Mouse (Mus musculus) midbrain, embryonic 12.5 days (tissue): ENCODE results near the gene Spaca7. TPM values are rescaled to one million over a fixed set of nuclear protein-coding genes. Genes with fewer than 3 reads are reported as not detected.
"Not testable (repeated sequence)": the region's sequence is repeated elsewhere in the genome, so short reads cannot be mapped to it uniquely, and the experiment has no call there.

ENCODE experiments used
- ATAC-seq: fragments of 200-750 bp; cut with Nextera tagmentation; 2 replicates; pipeline ENCODE4 v1.8.0; 2017; ENCODE audit warnings: low read depth, moderate TSS enrichment, moderate library complexity; ENCODE audit not compliant: low FRiP score
- H3K27ac ChIP-seq: fragments of 300-500 bp; sonication (generic); replicated peaks from 2 replicates; pipeline ENCODE4 v1.5.1; 2016; ENCODE audit warnings: mild to moderate bottlenecking
- H3K27me3 ChIP-seq: fragments of 300-500 bp; sonication (generic); 2 replicates; pipeline ENCODE4 v1.6.1; 2016; ENCODE audit warnings: mild to moderate bottlenecking
- H3K36me3 ChIP-seq: fragments of 300-500 bp; sonication (generic); 2 replicates; pipeline ENCODE4 v1.6.1; 2016
- H3K4me1 ChIP-seq: fragments of 300-500 bp; sonication (generic); 2 replicates; pipeline ENCODE4 v1.6.1; 2016
- H3K4me2 ChIP-seq: fragments of 300-500 bp; sonication (generic); replicated peaks from 2 replicates; pipeline ENCODE4 v1.6.1; 2016; ENCODE audit warnings: mild to moderate bottlenecking, moderate library complexity
- H3K4me3 ChIP-seq: fragments of 300-500 bp; sonication (generic); 2 replicates; pipeline ENCODE4 v1.5.1; 2016; ENCODE audit warnings: mild to moderate bottlenecking
- H3K9ac ChIP-seq: fragments of 300-500 bp; sonication (generic); replicated peaks from 2 replicates; pipeline ENCODE4 v1.6.1; 2016; ENCODE audit warnings: mild to moderate bottlenecking, moderate library complexity
- H3K9me3 ChIP-seq: fragments of 300-500 bp; sonication (generic); 2 replicates; pipeline ENCODE4 v1.6.1; 2016; ENCODE audit warnings: mild to moderate bottlenecking
- WGBS: fragments of 180-500 bp; shearing (Covaris S2); methylation state at CpG from one replicate; pipeline ENCODE4 v1.1.7; 2016; 5-methylcytosine and 5-hydroxymethylcytosine counted together
- polyA plus RNA-seq: library from polyadenylated mRNA; unstranded; fragments of >200 nt; fragmentation: Nextera tagmentation; extraction: Ambion mirVana; gene quantifications from 2 replicates; pipeline ENCODE4 v1.2.1, GENCODE M21; 2016

Gene Spaca7
- polyA plus RNA-seq, 1 experiment from 2014 or later, result not detected

- peaks cover 89% of the 10 kb centered on the region for H3K27me3 ChIP-seq
- peaks cover 13% of the 10 kb centered on the region for H3K4me1 ChIP-seq
- no peak overlapping the region for H3K4me2 ChIP-seq
- WGBS, result 93% methylated on average over 3 of the region's 3 CpGs
- ATAC-seq, result no peak
- H3K27ac ChIP-seq, result no peak overlapping the region
- no peak overlapping the region for H3K9ac ChIP-seq
- no peaks in the 10 kb centered on the region for H3K36me3 ChIP-seq
- H3K9me3 ChIP-seq, result no peaks in the 10 kb centered on the region
- no peak overlapping the region for H3K4me3 ChIP-seq
Measured at GRCm38 (mm10) chr8:12558786-12559185, 14.0 kb upstream of the Spaca7 start.

- H3K9me3 ChIP-seq, result no peaks in the 10 kb centered on the region
- no peaks in the 10 kb centered on the region for H3K36me3 ChIP-seq
- WGBS, result 15% methylated on average over 11 of the region's 11 CpGs
Measured at GRCm38 (mm10) chr8:12561403-12561960, 11.3 kb upstream of the Spaca7 start.

GRCm38 (mm10) chr8:12564307-12564706, 8.5 kb upstream of the Spaca7 start:
- Histone ChIP-seq H3K27me3 (peaks cover 84% of the 10 kb centered on the region), H3K4me1 (peaks cover 21% of the 10 kb centered on the region; the same call in 1 of the 2 replicates), H3K36me3 (no peaks in the 10 kb centered on the region), H3K9me3 (no peaks in the 10 kb centered on the region), H3K27ac (no peak overlapping the region), H3K4me3 (no peak overlapping the region), H3K9ac (no peak overlapping the region), H3K4me2 (no peak overlapping the region)
- peak; percentile 52; the same call in 1 of the 2 replicates for ATAC-seq
- 7% methylated on average over 4 of the region's 4 CpGs for WGBS

More at GRCm38 (mm10) chr8:12561403-12561960, 11.3 kb upstream of the Spaca7 start:
- Histone ChIP-seq H3K27ac (no peak overlapping the region), H3K4me2 (no peak overlapping the region), H3K4me1 (peaks cover 19% of the 10 kb centered on the region; the same call in 1 of the 2 replicates), H3K4me3 (no peak overlapping the region), H3K27me3 (peaks cover 84% of the 10 kb centered on the region), H3K9ac (no peak overlapping the region)
- peak; percentile 42 for ATAC-seq

GRCm38 (mm10) chr8:12565488-12565887, 7.3 kb upstream of the Spaca7 start:
- peaks cover 76% of the 10 kb centered on the region for H3K27me3 ChIP-seq
- 30% methylated on average over 10 of the region's 10 CpGs for WGBS

GRCm38 (mm10) chr8:12566509-12566908, 6.3 kb upstream of the Spaca7 start:
- H3K36me3 ChIP-seq, result no peaks in the 10 kb centered on the region
- no peak for ATAC-seq
- H3K4me3 ChIP-seq, result no peak overlapping the region
- H3K4me2 ChIP-seq, result no peak overlapping the region
- H3K4me1 ChIP-seq, result peaks cover 21% of the 10 kb centered on the region; the same call in 1 of the 2 replicates
- no peaks in the 10 kb centered on the region for H3K9me3 ChIP-seq
- no peak overlapping the region for H3K27ac ChIP-seq
- H3K9ac ChIP-seq, result no peak overlapping the region
- 52% methylated on average over 7 of the region's 7 CpGs for WGBS
- H3K27me3 ChIP-seq, result peaks cover 68% of the 10 kb centered on the region

More at GRCm38 (mm10) chr8:12565488-12565887, 7.3 kb upstream of the Spaca7 start:
- Histone ChIP-seq H3K27ac (no peak overlapping the region), H3K4me1 (peaks cover 21% of the 10 kb centered on the region; the same call in 1 of the 2 replicates), H3K36me3 (no peaks in the 10 kb centered on the region), H3K9ac (no peak overlapping the region), H3K4me3 (no peak overlapping the region), H3K4me2 (no peak overlapping the region), H3K9me3 (no peaks in the 10 kb centered on the region)
- ATAC-seq, result 0 out of 2 replicates have a peak, but pooled peaks have one; percentile 32

- Histone ChIP-seq H3K9me3 (no peaks in the 10 kb centered on the region), H3K9ac (no peak overlapping the region), H3K4me2 (no peak overlapping the region), H3K36me3 (no peaks in the 10 kb centered on the region), H3K4me3 (no peak overlapping the region), H3K27me3 (peaks cover 27% of the 10 kb centered on the region; the same call in 1 of the 2 replicates), H3K4me1 (0 out of 2 replicates have a peak, but pooled peaks cover 3% of the 10 kb centered on the region), H3K27ac (no peak overlapping the region)
- ATAC-seq, result no peak
- WGBS, result 46% methylated on average over 5 of the region's 5 CpGs
Measured at GRCm38 (mm10) chr8:12576003-12576402, 3.2 kb downstream of the Spaca7 start.

- Histone ChIP-seq H3K9me3 (no peaks in the 10 kb centered on the region), H3K27me3 (peaks cover 26% of the 10 kb centered on the region; the same call in 1 of the 2 replicates), H3K4me2 (no peak overlapping the region), H3K27ac (no peak overlapping the region), H3K9ac (no peak overlapping the region), H3K4me3 (no peak overlapping the region), H3K4me1 (0 out of 2 replicates have a peak, but pooled peaks cover 3% of the 10 kb centered on the region), H3K36me3 (no peaks in the 10 kb centered on the region)
- 31% methylated on average over 6 of the region's 6 CpGs for WGBS
- ATAC-seq, result no peak
Measured at GRCm38 (mm10) chr8:12576739-12577138, 3.9 kb downstream of the Spaca7 start.

GRCm38 (mm10) chr8:12579339-12579999, 6.6 kb downstream of the Spaca7 start:
- not testable (repeated sequence) for H3K9ac ChIP-seq, H3K9me3 ChIP-seq, H3K36me3 ChIP-seq, H3K4me1 ChIP-seq, H3K4me3 ChIP-seq, ATAC-seq, H3K27ac ChIP-seq, H3K4me2 ChIP-seq
- 0 out of 2 replicates have a peak, but pooled peaks cover 10% of the 10 kb centered on the region for H3K27me3 ChIP-seq
- WGBS, result 80% methylated on average over 19 of the region's 19 CpGs

- ATAC-seq, result no peak
- Histone ChIP-seq H3K9me3 (no peaks in the 10 kb centered on the region), H3K27me3 (no peaks in the 10 kb centered on the region), H3K4me1 (0 out of 2 replicates have a peak, but pooled peaks cover 3% of the 10 kb centered on the region), H3K4me3 (no peak overlapping the region), H3K36me3 (no peaks in the 10 kb centered on the region), H3K4me2 (no peak overlapping the region), H3K27ac (no peak overlapping the region), H3K9ac (no peak overlapping the region)
- 88% methylated on average over 5 of the region's 5 CpGs for WGBS
Measured at GRCm38 (mm10) chr8:12583785-12584184, 11.0 kb downstream of the Spaca7 start.

- 0 out of 2 replicates have a peak, but pooled peaks cover 9% of the 10 kb centered on the region for H3K4me1 ChIP-seq
- H3K27me3 ChIP-seq, result peaks cover 22% of the 10 kb centered on the region
- WGBS, result 27% methylated on average over 6 of the region's 6 CpGs
Measured at GRCm38 (mm10) chr8:12607223-12607622, 34.4 kb downstream of the Spaca7 start.

GRCm38 (mm10) chr8:12608810-12609209, 36.0 kb downstream of the Spaca7 start:
- no peak overlapping the region for H3K4me2 ChIP-seq
- no peaks in the 10 kb centered on the region for H3K9me3 ChIP-seq
- H3K27me3 ChIP-seq, result peaks cover 19% of the 10 kb centered on the region
- 79% methylated on average over 10 of the region's 10 CpGs for WGBS
- H3K4me1 ChIP-seq, result 0 out of 2 replicates have a peak, but pooled peaks cover 12% of the 10 kb centered on the region
- no peak overlapping the region for H3K4me3 ChIP-seq
- peaks cover 5% of the 10 kb centered on the region; the same call in 1 of the 2 replicates for H3K36me3 ChIP-seq
- H3K9ac ChIP-seq, result no peak overlapping the region
- H3K27ac ChIP-seq, result no peak overlapping the region
- ATAC-seq, result no peak

More at GRCm38 (mm10) chr8:12607223-12607622, 34.4 kb downstream of the Spaca7 start:
- Histone ChIP-seq H3K27ac (no peak overlapping the region), H3K9ac (no peak overlapping the region), H3K9me3 (no peaks in the 10 kb centered on the region), H3K36me3 (no peaks in the 10 kb centered on the region), H3K4me3 (no peak overlapping the region), H3K4me2 (no peak overlapping the region)
- peak; percentile 52; the same call in 1 of the 2 replicates for ATAC-seq
